Mouse (Mus musculus) midbrain, postnatal 0 days (tissue): ENCODE results near the gene Galnt16. TPM values are rescaled to one million over a fixed set of nuclear protein-coding genes. Genes with fewer than 3 reads are reported as not detected.

Experiments used
- ATAC-seq: fragments of 200-750 bp; cut with Nextera tagmentation; 2 replicates; pipeline ENCODE4 v1.8.0; 2017; ENCODE audit warnings: moderate number of reproducible peaks, mild to moderate bottlenecking, moderate TSS enrichment, moderate library complexity; ENCODE audit not compliant: low FRiP score
- DNase-seq: peaks from one replicate; pipeline ENCODE4 v3.0.0-alpha.2; 2015; ENCODE audit warnings: low spot score
- H3K27ac ChIP-seq: fragments of 300-500 bp; sonication (generic); 2 replicates; pipeline ENCODE4 v1.5.1; 2014; ENCODE audit warnings: low read depth, mild to moderate bottlenecking, low read length, mixed read lengths
- H3K27me3 ChIP-seq: fragments of 300-500 bp; sonication (generic); 2 replicates; pipeline ENCODE4 v1.6.1; 2014; ENCODE audit warnings: low read length, control low read depth, mixed read lengths; ENCODE audit not compliant: insufficient read depth
- H3K36me3 ChIP-seq: fragments of 300-500 bp; sonication (generic); 2 replicates; pipeline ENCODE4 v1.6.1; 2014; ENCODE audit warnings: low read length, control low read depth, mixed read lengths; ENCODE audit not compliant: insufficient read depth
- H3K4me1 ChIP-seq: fragments of 300-500 bp; sonication (generic); 2 replicates; pipeline ENCODE4 v1.6.1; 2014; ENCODE audit warnings: mild to moderate bottlenecking, control low read depth, antibody characterized with exemption, low read length, mixed read lengths; ENCODE audit not compliant: insufficient read depth
- H3K4me2 ChIP-seq: fragments of 300-500 bp; sonication (generic); 2 replicates; pipeline ENCODE4 v1.6.1; 2014; ENCODE audit warnings: low read depth, mild to moderate bottlenecking, low read length, mixed read lengths; ENCODE audit not compliant: poor library complexity, severe bottlenecking
- H3K4me3 ChIP-seq: fragments of 300-500 bp; sonication (generic); 2 replicates; pipeline ENCODE4 v1.5.1; 2014; ENCODE audit warnings: low read depth, mild to moderate bottlenecking, low read length, moderate library complexity
- H3K9ac ChIP-seq: fragments of 300-500 bp; sonication (generic); replicated peaks from 2 replicates; pipeline ENCODE4 v1.6.1; 2014; ENCODE audit warnings: mild to moderate bottlenecking, low read length, moderate library complexity, mixed read lengths; ENCODE audit not compliant: poor library complexity, severe bottlenecking
- H3K9me3 ChIP-seq: fragments of 300-500 bp; sonication (generic); 2 replicates; pipeline ENCODE4 v1.6.1; 2016; ENCODE audit warnings: low read length, control low read depth
- CTCF ChIP-seq: IDR thresholded peaks from 2 replicates; pipeline ENCODE4 v1.5.1; 2016; ENCODE audit warnings: antibody characterized with exemption, mild to moderate bottlenecking
- WGBS: fragments of 180-500 bp; shearing (Covaris S2); extraction: QIAGEN DNeasy Blood & Tissue Kit; methylation state at CpG from one replicate; pipeline ENCODE4 v1.1.7; 2014; 5-methylcytosine and 5-hydroxymethylcytosine counted together
- polyA plus RNA-seq: library from polyadenylated mRNA; unstranded; fragments of >200 nt; fragmentation: Nextera tagmentation; extraction: Ambion mirVana; gene quantifications from 2 replicates; pipeline ENCODE4 v1.2.1, GENCODE M21; 2015
- total RNA-seq: library from RNA; depleted of rRNA; stranded (reverse); fragments of >200 nt; gene quantifications from 2 replicates; pipeline ENCODE4 v1.2.3, GENCODE M21; 2014; rRNA removed

Gene Galnt16
- 83.0 and 83.5 TPM in 2 replicates for total RNA-seq
- polyA plus RNA-seq: 41.1 and 41.6 TPM in 2 replicates

DNA sequence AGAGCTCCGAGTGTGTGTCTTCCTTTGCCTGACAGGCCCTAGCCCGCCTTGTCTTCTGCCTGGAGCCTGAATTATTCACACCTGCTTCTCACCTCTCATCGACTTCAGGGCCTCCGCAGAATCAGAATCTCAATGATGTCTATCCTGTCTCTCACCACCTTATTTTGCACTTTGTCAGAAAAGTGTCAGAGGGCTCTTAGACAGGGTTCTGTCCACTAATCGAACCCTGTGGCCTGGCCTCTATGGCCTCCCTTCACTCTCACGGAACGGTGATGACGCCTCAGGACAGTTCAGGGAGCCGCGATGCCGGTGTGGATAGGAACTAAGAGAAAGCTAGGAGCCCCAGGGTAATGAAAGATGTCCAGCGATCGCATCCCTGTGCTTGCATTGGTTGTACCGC, at the start of gene Galnt16:
Gene Galnt16 (plus strand): TSS at position 301 of the 400 bp plus-strand sequence.
- H3K4me1 ChIP-seq: no peaks in the 10 kb centered on the region; the same call in 1 of the 2 replicates
- WGBS: 5% methylated on average over 14 of the region's 14 CpGs
- H3K4me3 ChIP-seq: peak within 1 kb of the TSS; percentile 96
- peak within 1 kb of the TSS; percentile 86 for H3K27ac ChIP-seq
- peak within 1 kb of the TSS; percentile 83 for H3K4me2 ChIP-seq
- no peak for TF ChIP-seq CTCF
- H3K36me3 ChIP-seq: no peaks in the 10 kb centered on the region
- H3K27me3 ChIP-seq: no peaks in the 10 kb centered on the region
- no peaks in the 10 kb centered on the region for H3K9me3 ChIP-seq
- DNase-seq: no peak
- H3K9ac ChIP-seq: peak within 1 kb of the TSS; percentile 76
- no peak for ATAC-seq

DNA sequence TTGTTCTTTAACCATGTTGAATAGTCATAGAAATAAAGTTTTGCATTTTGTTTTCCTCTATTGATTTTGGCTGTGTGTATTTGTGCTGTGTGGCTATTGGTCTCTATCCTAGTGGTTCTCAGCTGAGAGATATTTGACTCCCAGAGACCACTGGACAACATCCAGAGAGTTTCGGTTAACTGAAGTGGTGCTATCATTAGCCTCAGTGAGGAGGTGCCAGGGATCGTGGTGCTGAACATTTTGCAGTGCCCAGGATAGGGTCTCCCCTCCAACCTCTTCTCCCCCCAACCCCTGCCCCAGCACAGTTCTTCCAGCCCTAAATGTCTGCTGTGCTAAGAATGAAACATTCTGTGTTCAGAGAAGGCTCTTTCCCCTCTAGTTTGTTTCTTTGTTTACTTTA, 47.9 kb upstream of the Galnt16 start:
- DNase-seq (no peak), ATAC-seq (no peak)
- Histone ChIP-seq H3K27me3 (no peaks in the 10 kb centered on the region), H3K4me1 (no peaks in the 10 kb centered on the region), H3K27ac (no peak overlapping the region), H3K4me3 (no peak overlapping the region), H3K36me3 (no peaks in the 10 kb centered on the region), H3K9me3 (no peaks in the 10 kb centered on the region), H3K9ac (no peak overlapping the region), H3K4me2 (no peak overlapping the region)
- WGBS: 89% methylated on average over 2 of the region's 2 CpGs
- TF ChIP-seq CTCF: no peak

DNA sequence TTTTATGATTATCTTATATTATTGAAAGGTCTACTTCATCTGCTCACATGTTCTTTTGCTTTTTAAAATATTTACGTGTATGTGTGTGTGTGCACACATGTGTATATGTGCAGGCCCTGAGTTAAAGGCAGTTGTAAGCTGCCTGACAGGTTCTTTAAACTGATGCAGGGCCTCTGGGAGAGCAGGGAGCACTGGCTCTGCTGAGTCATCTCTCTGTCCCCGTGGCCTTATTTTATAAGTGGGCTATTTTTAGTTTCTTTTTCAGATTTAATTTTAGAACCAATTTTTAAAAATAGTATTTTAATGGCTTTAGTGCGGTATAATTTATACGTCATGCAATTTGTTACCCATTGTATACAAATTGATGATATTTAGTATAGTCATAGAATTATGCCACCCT, 46.2 kb upstream of the Galnt16 start:
- Histone ChIP-seq H3K27me3 (no peaks in the 10 kb centered on the region), H3K9me3 (no peaks in the 10 kb centered on the region), H3K4me1 (no peaks in the 10 kb centered on the region), H3K36me3 (no peaks in the 10 kb centered on the region), H3K27ac (no peak overlapping the region), H3K4me2 (no peak overlapping the region), H3K9ac (no peak overlapping the region), H3K4me3 (no peak overlapping the region)
- ATAC-seq: no peak
- no peak for DNase-seq
- no peak for TF ChIP-seq CTCF
- WGBS: 87% methylated on average over 4 of the region's 4 CpGs

DNA sequence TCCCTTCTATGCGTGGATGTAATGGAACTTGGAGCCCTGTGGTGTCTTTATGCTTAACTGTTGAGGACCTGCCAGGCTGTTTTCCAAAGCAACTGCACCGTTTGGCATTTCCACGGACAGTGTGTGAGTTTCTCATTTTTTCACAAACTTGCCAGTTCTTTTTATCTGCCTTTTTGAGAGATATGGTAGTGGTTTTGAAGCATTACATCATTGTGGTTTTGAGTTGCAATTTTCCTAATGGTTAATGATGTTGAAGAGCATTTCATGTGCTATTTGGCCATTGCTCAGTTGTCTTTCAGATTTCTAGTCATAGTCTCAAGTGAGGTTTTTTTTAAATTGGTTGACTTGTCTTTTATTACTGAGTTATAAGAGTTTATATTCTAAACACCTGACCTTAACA, 44.3 kb upstream of the Galnt16 start:
- H3K9me3 ChIP-seq: no peaks in the 10 kb centered on the region
- 87% methylated on average over 3 of the region's 3 CpGs for WGBS
- no peak overlapping the region for H3K27ac ChIP-seq
- TF ChIP-seq CTCF: no peak
- no peak overlapping the region for H3K4me3 ChIP-seq
- no peak for ATAC-seq
- H3K27me3 ChIP-seq: no peaks in the 10 kb centered on the region
- DNase-seq: no peak
- no peaks in the 10 kb centered on the region for H3K36me3 ChIP-seq
- no peak overlapping the region for H3K4me2 ChIP-seq
- no peak overlapping the region for H3K9ac ChIP-seq
- no peaks in the 10 kb centered on the region for H3K4me1 ChIP-seq

DNA sequence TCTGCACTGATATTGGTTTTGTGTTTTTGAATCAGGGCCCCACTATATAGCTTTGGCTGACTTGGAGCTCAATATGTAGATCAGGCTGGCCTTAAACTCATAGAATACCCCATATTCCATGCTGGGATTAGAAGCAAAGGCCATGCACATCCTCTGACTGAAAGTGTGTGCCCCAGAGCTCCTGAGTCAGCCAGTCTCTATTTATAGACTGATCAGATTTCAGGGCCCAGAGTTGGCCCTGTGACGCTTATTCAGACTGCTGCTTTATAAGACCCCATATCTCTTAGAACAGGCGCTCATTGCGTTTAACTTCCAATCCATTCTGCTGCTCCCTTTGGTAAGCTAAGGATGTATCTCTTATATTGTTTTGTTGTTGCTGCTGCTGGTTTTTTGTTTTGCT, 38.1 kb upstream of the Galnt16 start:
- H3K27me3 ChIP-seq: no peaks in the 10 kb centered on the region
- no peak overlapping the region for H3K4me2 ChIP-seq
- H3K27ac ChIP-seq: no peak overlapping the region
- WGBS: 83% methylated on average over 3 of the region's 3 CpGs
- no peaks in the 10 kb centered on the region for H3K4me1 ChIP-seq
- H3K4me3 ChIP-seq: no peak overlapping the region
- H3K9me3 ChIP-seq: no peaks in the 10 kb centered on the region
- ATAC-seq (no peak), DNase-seq (no peak)
- H3K36me3 ChIP-seq: peaks cover 1% of the 10 kb centered on the region; the same call in 1 of the 2 replicates
- H3K9ac ChIP-seq: no peak overlapping the region
- no peak for TF ChIP-seq CTCF

DNA sequence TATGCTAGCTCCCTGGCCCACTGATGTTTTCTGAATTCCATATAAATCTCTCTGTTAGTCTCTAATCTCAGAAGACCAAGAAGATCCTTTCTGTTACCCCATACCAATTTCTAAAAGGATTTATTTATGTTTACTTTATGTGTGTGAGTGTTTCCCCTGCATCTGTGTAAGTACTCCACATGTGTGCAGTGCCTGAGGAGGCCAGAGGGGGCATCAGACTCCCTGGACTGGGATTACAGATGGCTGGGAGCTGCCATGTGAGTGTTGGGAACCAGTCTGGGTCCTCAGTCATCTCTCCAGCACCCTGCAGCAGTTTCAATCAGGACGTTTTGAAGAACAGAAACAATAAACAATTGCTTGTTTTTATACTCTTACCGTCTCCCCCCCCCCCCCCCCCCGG, 34.7 kb upstream of the Galnt16 start:
- Histone ChIP-seq H3K9me3 (no peaks in the 10 kb centered on the region), H3K36me3 (peaks cover 4% of the 10 kb centered on the region), H3K4me1 (no peaks in the 10 kb centered on the region), H3K4me3 (no peak overlapping the region), H3K9ac (no peak overlapping the region), H3K27ac (no peak overlapping the region), H3K4me2 (no peak overlapping the region), H3K27me3 (no peaks in the 10 kb centered on the region)
- DNase-seq (no peak), ATAC-seq (no peak)
- 0 out of 2 replicates have a peak, but pooled peaks have one; percentile 10 for TF ChIP-seq CTCF
- WGBS: 81% methylated on average over 3 of the region's 3 CpGs
